Mouse (Mus musculus) right cerebral cortex, postnatal 14 days (tissue): ENCODE results near the gene Crp.

ENCODE experiments used
- DNase-seq: peaks from one replicate; pipeline ENCODE4 v3.0.0; 2022

Crp gene

GRCm38 (mm10) chr1:172697844-172698243, at the start of gene Crp:
Gene Crp, plus strand, starts transcription at chr1:172698055.
- no peak for DNase-seq

DNA sequence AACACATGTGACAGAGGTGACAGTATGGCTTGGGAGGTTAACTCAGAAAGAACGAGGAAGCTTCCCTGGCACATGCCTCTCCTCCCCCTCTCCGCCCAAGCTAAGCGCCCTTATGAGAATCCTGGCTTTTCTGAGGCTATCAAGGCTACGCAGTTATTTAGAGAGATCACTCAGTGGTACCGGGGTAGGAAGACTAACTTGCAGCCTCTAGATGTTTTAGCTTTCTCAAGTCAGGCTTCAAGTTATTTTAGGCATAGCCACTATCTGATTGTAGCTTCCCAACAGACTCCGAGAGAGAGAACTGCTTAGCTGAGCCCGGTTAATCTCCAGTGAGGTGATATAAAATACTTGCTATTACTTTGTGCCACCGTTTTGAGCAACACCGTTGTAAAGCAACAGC, 48.5 kb upstream of the Crp start:
- no peak for DNase-seq

DNA sequence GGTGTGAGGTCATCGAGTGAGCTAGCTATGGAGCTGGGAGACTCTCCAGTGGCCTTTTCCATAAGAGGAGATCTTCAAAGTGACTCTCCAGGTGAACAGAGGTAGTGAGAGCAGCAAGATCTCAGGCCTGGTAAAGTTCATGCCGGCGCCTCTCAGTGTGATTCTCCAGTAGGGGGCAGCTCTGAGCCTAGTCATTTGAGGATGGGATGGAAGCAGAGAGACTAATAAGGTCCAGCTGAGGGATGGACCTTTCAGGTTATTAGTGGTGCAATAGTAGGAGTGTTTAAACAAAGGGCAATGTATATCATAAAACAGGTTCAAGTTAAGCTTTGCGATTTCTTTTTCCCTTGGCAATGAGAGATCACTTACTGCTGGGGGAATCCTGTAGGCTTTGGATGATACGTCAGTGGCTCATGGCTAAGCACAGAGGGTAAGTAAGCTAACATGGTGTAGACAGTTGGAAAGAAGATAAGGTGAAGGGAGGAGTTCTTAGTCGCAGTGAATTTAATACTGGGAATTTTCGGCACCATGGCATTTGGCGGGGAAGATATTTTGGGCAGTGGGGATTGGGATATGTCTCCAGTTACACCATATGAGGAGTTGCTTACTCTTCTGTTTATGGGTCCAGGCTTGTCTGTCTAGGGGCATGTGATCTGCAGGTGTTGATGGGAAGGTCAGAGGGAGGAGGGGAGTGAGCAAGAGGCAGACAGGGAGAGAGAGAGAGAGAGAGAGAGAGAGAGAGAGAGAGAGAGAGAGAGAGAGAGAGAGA, 47.2 kb upstream of the Crp start:
- peak; percentile 26 for DNase-seq

- DNase-seq = no peak
Observed at GRCm38 (mm10) chr1:172651288-172651987, 46.4 kb upstream of the Crp start.

DNA sequence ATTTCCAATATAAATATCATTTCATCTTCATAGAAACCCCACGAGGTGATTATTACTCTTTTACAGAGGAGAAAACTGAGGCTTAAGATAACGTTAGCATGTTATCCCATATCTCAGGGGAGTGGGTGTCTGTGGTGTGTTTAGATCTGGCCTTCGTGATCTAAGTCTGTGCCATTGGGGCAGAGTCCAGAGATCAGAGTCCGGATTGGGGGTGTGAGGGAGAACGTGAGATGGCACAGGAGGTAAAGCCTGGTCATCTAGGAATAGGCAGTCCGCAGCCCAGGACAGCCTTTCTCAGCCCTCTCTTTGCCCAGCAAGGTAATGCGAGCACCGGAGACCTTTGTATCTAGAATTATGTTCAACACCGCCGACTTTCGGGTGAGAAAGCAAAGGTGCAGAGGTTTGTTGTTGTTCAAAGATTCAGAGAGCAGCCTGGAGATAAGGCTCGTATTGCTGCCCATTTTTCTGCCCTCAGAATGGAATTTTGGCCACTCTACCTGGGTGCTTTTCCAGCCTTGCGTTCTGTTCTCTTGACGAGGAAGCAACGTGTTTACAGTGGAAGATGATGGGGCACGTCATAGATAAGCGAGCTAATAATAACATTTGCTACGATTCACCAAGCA, 45.7 kb upstream of the Crp start:
- DNase-seq = no peak

- no peak for DNase-seq
Observed at GRCm38 (mm10) chr1:172653900-172654299, 44.0 kb upstream of the Crp start.

- DNase-seq = no peak
Observed at GRCm38 (mm10) chr1:172657266-172657665, 40.6 kb upstream of the Crp start.

DNA sequence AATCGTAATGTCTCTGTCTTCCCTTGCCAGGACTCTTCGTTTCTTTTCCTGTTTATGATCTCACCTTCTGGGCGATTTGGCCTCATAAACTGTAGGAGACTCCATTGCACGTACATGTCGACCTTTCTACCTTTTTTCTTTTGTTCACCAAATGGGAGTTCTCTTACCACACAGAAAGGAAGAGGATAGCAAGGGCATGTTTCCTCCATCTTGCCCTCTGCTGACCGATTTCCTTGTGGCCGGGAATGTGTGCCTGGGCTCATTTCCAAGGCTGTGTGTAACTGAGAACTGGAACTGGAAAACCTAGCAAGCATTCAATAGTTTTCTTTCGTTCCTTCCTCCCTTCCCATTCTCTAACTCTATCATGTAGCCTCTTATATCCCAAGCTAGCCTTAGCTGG, 38.2 kb upstream of the Crp start:
- no peak for DNase-seq

GRCm38 (mm10) chr1:172665457-172665856, 32.4 kb upstream of the Crp start:
- DNase-seq = no peak

DNA sequence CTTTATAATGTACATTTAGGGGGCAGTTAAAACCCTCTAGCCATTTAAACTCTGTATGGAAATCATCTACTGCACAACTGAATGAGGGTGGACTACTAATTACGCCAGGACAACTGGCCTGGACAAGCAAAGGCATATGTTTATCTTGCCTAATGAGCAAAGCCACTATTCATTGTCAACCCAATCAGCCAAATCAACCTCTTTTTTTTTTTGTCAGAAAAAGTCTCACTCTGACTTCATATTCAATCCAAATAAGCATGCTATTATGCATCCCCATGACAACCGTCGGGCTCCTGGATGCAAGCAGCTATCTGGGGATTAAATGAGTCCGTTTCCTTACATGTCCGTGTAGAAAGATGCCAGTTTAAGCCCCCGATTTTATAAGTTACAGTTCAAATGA, 30.3 kb upstream of the Crp start:
- DNase-seq = no peak

DNA sequence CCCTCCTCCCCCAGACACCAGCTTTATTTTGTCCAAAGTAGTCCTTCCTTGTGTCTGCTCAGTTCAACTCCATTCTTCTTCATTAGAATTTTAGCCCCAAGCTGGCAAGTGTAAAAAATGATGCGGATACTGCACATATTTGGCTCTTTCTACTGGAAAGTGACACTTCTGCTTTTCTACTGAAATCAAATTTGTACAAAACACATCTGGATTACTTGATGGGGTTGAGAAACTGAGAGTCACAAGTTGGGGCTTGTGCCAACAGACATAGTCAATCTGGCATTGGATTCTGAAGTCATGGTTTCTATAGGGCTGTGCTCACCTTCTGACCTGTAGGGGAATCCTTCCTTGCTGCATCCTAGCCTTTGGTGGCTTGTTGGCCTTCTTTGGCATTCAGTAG, 27.1 kb upstream of the Crp start:
- DNase-seq = no peak

DNA sequence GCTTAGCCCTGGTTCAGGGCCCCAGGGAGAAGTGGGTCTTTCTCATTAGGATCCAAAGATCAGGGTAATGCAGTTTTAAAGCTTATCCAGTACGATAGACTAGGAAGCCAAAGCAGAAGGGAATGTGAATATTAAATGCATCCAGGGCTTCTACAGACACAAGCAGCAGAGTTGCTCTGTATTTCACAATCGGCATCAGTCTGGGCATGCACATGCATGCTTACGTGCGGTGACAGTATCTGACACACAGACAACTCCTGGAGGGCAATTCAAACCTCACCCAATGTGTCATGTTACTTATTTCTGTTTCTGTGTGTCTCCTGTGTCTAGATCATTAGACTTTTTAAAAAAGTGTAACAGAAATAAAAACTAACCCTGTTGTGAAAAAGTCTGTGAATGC, 17.1 kb upstream of the Crp start:
- DNase-seq = no peak

DNA sequence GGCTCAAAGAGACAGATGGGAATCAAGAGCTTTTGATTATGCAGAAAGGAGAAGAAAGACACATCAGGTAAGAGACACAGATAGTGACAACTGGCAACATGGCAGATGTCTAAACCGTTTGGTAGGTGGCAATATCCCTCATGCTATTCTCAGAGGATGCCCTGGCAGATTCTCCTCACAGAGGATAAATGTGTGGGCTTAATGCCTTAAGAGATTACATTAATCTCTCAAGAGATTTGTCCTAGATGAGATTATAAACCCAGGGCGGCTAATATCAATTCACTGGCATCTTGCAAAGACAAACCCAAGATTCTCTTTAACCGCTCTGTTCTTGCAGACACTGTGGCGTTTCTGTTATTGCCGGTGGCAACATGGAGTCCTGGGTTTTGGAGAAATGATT, 14.3 kb upstream of the Crp start:
- DNase-seq = no peak

DNA sequence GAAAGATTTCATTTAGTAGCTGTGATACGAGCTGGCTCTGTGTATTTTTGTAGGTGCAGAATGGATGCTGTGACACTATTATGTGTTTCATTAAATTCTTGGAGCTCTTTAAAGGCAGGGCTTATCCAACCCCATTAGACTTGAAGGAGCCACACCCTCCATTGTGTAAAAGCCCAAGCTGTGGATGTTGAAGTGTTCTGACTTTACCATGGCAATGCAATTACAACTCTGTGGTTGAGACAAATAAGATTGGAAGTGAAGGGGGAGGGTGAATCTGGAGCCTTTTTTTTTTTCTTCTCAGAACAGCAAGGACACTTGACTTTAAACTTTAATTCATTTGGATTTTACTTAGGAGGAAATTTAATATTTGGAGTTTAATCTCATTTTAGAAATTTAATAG, 13.9 kb upstream of the Crp start:
- no peak for DNase-seq

- no peak for DNase-seq
Observed at GRCm38 (mm10) chr1:172685178-172685577, 12.7 kb upstream of the Crp start.

DNA sequence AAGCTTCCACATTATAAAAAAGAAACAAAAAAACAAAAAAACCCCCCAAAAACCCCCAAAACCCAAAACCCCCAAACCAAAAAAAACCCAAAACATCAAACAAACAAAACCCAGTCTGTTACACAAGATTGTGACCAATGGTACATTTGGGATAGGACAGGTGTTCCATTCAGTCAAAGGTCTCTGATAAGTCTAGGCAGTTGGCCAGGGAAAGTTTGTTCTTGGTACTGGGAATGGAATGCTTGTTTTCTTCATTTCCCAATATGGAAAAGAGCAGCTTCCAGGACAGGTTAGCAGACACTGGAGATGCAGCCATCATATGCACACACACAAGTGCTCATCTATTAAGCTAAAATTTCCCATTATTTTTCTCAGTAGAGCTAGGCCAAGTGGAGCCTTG, 433 bp upstream of the Crp start:
- DNase-seq = no peak

DNA sequence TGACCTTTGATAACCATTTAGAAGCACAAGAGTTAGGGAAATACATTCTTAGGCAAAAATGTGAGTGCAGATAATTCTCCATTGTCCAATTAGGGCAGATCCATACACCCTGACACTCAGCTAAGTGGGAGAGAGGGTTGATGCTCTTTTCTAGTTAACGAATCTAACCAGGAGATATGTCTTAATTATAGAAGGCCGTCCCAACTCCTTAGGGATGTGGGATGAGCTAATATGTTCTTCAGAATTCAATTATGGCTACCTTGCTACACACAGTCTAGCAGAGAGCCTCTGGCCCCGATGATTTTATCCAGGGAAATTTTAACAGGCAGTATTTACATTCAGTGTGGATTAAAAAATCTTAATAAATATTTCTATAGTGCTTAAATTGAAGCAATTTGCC, 3.0 kb downstream of the Crp start:
- no peak for DNase-seq

DNA sequence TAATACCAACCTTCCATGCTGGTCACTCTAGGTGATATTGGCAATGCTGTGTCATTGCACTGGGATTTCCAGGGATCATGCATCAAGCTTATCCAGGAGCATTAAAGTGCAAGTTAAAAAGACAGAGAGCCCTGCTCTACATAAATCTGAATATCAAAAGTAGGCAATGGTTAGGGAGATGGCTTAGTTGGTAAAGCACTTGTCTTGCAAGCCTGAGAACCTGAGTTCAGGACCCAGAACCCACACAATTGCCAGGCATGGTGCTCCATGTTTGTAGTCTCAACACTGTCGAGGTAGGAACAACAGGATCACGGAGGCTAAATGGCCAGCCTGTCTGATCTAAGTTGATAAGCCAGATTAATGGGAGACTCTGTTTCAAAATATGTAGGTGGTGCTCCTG, 3.5 kb downstream of the Crp start:
- no peak for DNase-seq

GRCm38 (mm10) chr1:172701901-172702300, 4.0 kb downstream of the Crp start:
- no peak for DNase-seq

- DNase-seq = no peak
Observed at GRCm38 (mm10) chr1:172704769-172705168, 6.9 kb downstream of the Crp start.

DNA sequence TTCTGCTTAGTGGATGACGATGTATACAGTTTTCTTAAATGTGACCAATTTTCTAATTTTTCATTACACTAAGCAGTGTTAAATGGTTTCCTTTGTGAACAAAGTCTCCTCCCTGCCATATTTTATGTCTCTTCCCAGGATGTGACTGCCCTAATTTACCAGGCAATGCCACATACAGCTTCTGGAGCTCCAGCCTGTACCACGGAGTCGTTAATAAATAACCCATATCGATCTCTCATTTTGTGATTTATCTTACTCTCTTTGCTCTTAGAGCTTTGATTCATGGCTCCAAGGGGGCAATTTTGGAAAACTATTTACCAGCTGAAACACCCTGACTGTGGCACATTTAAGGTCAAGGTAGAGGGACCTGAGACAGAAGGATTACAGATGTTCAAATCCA, 8.4 kb downstream of the Crp start:
- DNase-seq = no peak

DNA sequence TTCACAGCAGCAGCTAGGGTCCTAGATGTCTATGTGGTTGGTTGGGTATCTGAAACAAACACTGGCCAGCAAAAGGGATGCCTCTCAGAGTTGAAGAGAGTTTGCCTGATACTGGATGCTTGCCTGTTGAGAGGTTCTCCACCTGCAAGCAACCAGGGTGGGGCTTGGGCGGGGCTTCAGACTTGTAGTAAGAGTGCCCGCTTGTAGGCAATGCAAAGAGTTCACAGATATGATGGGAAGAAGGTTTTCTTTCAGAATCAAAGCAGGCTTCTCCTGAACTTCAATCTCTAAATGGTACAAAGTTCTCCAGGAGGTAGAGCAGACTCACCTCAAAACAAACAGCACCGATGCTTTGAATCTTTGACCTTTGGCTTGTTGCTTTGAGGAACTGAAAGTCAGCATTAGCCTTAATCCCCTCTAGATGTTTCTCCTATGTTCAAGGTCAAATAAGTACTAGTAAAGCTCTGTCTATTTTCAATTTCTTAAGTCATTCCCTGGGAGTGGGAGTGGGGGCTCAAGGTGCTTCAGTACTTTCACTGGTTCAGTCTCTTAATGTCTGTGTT, 12.0 kb downstream of the Crp start:
- DNase-seq = no peak

GRCm38 (mm10) chr1:172711396-172711795, 13.5 kb downstream of the Crp start:
- DNase-seq = no peak

- no peak for DNase-seq
Observed at GRCm38 (mm10) chr1:172711962-172712361, 14.1 kb downstream of the Crp start.
